Mouse (Mus musculus) intestine, postnatal 0 days (tissue): ENCODE results near the gene Cog4. TPM values are rescaled to one million over a fixed set of nuclear protein-coding genes. Genes with fewer than 3 reads are reported as not detected.

Experiments
- ATAC-seq: fragments of 200-750 bp; cut with Nextera tagmentation; 2 replicates; pipeline ENCODE4 v1.8.0; 2017; ENCODE audit warnings: mild to moderate bottlenecking, moderate TSS enrichment, moderate library complexity
- H3K27ac ChIP-seq: fragments of 300-500 bp; sonication (generic); 2 replicates; pipeline ENCODE4 v1.5.1; 2014; ENCODE audit warnings: mild to moderate bottlenecking, low read depth, low read length, moderate library complexity
- H3K27me3 ChIP-seq: fragments of 300-500 bp; sonication (generic); replicated peaks from 2 replicates; pipeline ENCODE4 v1.6.1; 2014; ENCODE audit warnings: low read length, mixed read lengths; ENCODE audit not compliant: control insufficient read depth, insufficient read depth
- H3K36me3 ChIP-seq: fragments of 300-500 bp; sonication (generic); 2 replicates; pipeline ENCODE4 v1.6.1; 2014; ENCODE audit warnings: mild to moderate bottlenecking, moderate library complexity; ENCODE audit not compliant: control insufficient read depth, insufficient read depth
- H3K4me1 ChIP-seq: fragments of 300-500 bp; sonication (generic); replicated peaks from 2 replicates; pipeline ENCODE4 v1.6.1; 2014; ENCODE audit warnings: antibody characterized with exemption, low read length, mixed read lengths; ENCODE audit not compliant: control insufficient read depth, insufficient read depth
- H3K4me2 ChIP-seq: fragments of 300-500 bp; sonication (generic); replicated peaks from 2 replicates; pipeline ENCODE4 v1.6.1; 2014; ENCODE audit warnings: low read depth, mild to moderate bottlenecking, moderate library complexity
- H3K4me3 ChIP-seq: fragments of 300-500 bp; sonication (generic); 2 replicates; pipeline ENCODE4 v1.5.1; 2014; ENCODE audit warnings: low read depth, low read length
- H3K9ac ChIP-seq: fragments of 300-500 bp; sonication (generic); 2 replicates; pipeline ENCODE4 v1.6.1; 2014; ENCODE audit warnings: mild to moderate bottlenecking, low read depth, low read length
- H3K9me3 ChIP-seq: fragments of 300-500 bp; sonication (generic); 2 replicates; pipeline ENCODE4 v1.6.1; 2016; ENCODE audit warnings: mixed run types; ENCODE audit not compliant: control insufficient read depth
- CTCF ChIP-seq: sonication (generic); IDR thresholded peaks from 2 replicates; pipeline ENCODE4 v1.5.1; 2016; ENCODE audit warnings: low read depth, mild to moderate bottlenecking, control low read depth, antibody characterized with exemption, moderate library complexity
- WGBS: fragments of 180-500 bp; shearing (Covaris S2); extraction: QIAGEN DNeasy Blood & Tissue Kit; methylation state at CpG from one replicate; pipeline ENCODE4 v1.1.7; 2014; 5-methylcytosine and 5-hydroxymethylcytosine counted together
- polyA plus RNA-seq: library from polyadenylated mRNA; unstranded; fragments of >200 nt; fragmentation: Nextera tagmentation; extraction: Ambion mirVana; gene quantifications from 2 replicates; pipeline ENCODE4 v1.2.1, GENCODE M21; 2015

Gene Cog4
- polyA plus RNA-seq = 40.2 and 46.1 TPM in 2 replicates

DNA sequence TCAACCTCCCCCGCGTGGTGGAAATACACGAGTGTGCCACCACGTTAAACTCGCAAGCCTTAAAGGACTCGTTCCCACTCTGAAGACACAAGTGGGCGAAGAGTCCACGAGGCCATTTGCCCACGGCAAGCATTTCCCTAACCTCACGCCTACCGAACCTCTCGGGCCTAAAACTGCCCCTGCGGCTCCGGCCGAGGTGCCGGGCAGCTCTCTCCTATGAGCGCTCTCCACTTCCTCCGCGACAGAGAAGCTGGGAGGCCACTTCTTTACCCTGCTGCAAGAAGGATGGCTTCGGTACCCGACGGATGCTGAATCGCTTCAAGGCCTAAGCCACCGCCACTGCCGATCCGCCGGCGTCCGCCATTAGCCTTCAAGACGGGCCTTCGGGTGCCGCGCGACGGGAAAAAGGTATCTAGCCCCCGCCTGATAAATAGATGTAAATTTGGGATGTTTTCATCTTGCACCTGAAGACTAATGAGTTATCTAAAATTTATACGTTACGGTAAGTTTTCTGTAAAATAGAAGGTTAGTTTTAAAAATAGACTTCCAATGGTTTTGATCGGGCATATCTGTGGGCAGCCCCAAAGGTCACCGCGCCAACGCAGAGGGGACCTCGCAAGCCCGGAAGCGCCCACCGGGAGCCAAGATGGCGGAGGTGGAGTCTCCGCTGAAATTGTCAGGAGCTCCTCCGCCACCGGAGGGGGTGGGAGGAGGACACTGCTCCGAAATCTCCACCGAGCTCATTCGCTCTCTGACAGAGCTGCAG is at the start of gene Cog4, which contains the start of gene Sf3b3:
Gene Cog4 (plus strand): TSS at position 196 of the 766 bp plus-strand sequence.
Gene Sf3b3 (minus strand): TSS at position 383 of the 766 bp plus-strand sequence.
- Histone ChIP-seq H3K9me3 (no peaks in the 10 kb centered on the region), H3K27ac (peak within 1 kb of the TSS; percentile 81), H3K4me2 (peak within 1 kb of the TSS; percentile 79), H3K4me3 (peak within 1 kb of the TSS; percentile 87), H3K4me1 (no peaks in the 10 kb centered on the region), H3K9ac (peak within 1 kb of the TSS; percentile 88), H3K36me3 (peaks cover 49% of the 10 kb centered on the region), H3K27me3 (no peaks in the 10 kb centered on the region)
- peak; percentile 9 for TF ChIP-seq CTCF
- ATAC-seq = peak; percentile 90
- WGBS = under 1% methylated on average over 53 of the region's 53 CpGs

DNA sequence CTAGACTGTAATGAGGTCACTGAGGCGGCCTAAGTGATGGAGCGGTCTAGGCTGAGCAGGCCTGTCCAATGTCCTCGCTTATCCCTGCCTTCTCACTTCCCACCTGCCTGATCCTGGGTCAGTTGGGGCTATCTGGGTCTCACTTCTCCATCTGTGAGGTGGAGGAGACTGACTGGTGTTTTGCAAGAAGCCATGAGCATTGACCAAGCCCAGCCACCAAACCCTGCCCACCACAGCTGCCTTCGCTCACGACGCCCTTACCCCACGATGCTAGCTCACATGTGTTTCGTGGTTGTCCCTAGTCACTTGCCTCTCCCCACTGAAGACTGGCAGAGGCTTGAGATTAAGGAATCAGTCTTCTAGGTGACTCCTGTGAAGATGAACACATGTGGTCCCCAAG is 49.3 kb upstream of the Cog4 start:
- Histone ChIP-seq H3K4me2 (no peak overlapping the region), H3K4me3 (no peak overlapping the region), H3K4me1 (0 out of 2 replicates have a peak, but pooled peaks cover 3% of the 10 kb centered on the region), H3K9me3 (no peaks in the 10 kb centered on the region), H3K36me3 (no peaks in the 10 kb centered on the region), H3K27ac (no peak overlapping the region), H3K27me3 (no peaks in the 10 kb centered on the region), H3K9ac (no peak overlapping the region)
- ATAC-seq = no peak
- 97% methylated on average over 8 of the region's 8 CpGs for WGBS
- no peak for TF ChIP-seq CTCF

DNA sequence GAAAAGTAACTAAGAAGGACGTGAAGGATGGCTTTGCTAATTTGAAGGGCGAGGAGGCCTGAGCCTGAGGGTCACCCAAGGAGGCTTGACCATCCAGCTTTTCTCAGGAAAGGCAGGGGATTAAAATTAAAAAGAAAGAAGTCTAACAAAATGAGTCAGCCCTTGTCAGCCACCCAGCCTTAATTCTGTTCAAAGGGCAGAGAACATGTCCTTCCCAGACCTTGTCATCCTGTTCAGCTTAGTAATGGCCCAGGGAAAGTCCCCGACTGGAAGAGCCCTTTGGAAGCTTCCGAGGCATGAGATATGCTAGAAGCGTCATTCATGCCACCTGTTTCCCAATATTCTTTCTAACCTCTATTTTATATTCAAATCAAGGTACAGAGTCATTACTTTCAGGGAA is 43.4 kb upstream of the Cog4 start:
- Histone ChIP-seq H3K4me1 (no peaks in the 10 kb centered on the region), H3K36me3 (no peaks in the 10 kb centered on the region), H3K9me3 (no peaks in the 10 kb centered on the region), H3K4me3 (no peak overlapping the region), H3K27ac (no peak overlapping the region), H3K27me3 (no peaks in the 10 kb centered on the region), H3K9ac (no peak overlapping the region), H3K4me2 (no peak overlapping the region)
- ATAC-seq = peak; percentile 58; the same call in 1 of the 2 replicates
- TF ChIP-seq CTCF = no peak
- 63% methylated on average over 5 of the region's 5 CpGs for WGBS

DNA sequence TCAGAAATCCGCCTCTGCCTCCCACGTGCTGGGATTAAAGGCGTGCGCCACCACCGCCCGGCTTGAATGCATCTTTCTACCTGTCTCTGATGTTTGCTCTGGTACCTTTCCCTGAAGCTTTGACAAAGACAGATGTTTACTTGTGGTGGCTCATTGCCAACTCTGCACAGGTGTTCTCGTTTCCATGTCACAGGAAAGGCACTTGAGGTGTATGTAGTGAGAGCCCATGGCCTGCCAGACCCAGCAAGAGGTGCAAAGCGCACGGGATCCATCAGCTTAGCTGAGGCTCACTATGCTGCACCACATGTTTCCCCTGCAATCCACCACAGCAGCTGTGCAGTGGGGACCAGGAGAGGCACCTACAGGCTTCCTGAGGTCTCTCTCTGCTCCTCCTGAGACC is 42.5 kb upstream of the Cog4 start:
- Histone ChIP-seq H3K9ac (no peak overlapping the region), H3K4me3 (no peak overlapping the region), H3K27me3 (no peaks in the 10 kb centered on the region), H3K9me3 (no peaks in the 10 kb centered on the region), H3K36me3 (0 out of 2 replicates have a peak, but pooled peaks cover under 1% of the 10 kb centered on the region), H3K4me1 (no peaks in the 10 kb centered on the region), H3K4me2 (no peak overlapping the region), H3K27ac (no peak overlapping the region)
- TF ChIP-seq CTCF = no peak
- WGBS = 76% methylated on average over 9 of the region's 9 CpGs
- ATAC-seq = no peak

DNA sequence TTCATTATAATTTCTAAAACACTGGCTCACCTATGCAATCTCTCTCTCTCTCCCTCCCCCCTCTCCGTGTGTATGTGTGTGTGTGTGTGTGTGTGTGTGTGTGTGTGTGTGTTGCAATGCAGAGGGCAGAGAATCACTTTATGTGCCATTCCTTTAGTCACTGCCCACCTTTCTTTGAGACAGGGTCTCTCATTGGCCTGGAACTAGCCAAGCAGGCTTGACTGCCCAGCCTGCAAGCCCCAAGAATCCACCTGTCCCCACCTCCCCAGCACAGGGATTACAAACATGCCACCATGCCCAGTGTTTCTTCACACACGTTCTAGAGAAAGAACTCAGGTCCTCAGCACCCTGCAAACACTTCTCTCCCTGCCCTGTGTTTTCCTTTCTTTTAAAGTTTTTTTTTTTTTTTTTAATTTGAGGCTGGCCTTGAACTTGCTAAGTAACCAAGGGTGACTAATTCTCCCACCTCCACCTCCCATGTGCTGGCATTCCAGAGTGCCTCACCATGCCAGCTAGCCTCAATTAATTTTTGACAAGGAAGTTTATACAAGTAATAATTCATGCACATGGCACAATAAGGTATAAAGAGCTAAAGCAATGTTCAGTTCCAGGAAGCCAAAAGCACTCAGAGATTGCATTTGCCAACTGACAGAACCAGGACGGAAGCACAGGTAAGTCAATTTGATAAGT is 41.4 kb upstream of the Cog4 start:
- H3K4me1 ChIP-seq = no peaks in the 10 kb centered on the region
- H3K4me3 ChIP-seq = peak overlapping the region; percentile 19; the same call in 1 of the 2 replicates
- no peak overlapping the region for H3K27ac ChIP-seq
- WGBS = 36% methylated on average over 3 of the region's 3 CpGs
- peaks cover 9% of the 10 kb centered on the region for H3K36me3 ChIP-seq
- H3K9me3 ChIP-seq = no peaks in the 10 kb centered on the region
- no peak overlapping the region for H3K9ac ChIP-seq
- TF ChIP-seq CTCF = no peak
- no peak; the same call in 1 of the 2 replicates for ATAC-seq
- H3K27me3 ChIP-seq = no peaks in the 10 kb centered on the region
- peak overlapping the region; percentile 54 for H3K4me2 ChIP-seq

DNA sequence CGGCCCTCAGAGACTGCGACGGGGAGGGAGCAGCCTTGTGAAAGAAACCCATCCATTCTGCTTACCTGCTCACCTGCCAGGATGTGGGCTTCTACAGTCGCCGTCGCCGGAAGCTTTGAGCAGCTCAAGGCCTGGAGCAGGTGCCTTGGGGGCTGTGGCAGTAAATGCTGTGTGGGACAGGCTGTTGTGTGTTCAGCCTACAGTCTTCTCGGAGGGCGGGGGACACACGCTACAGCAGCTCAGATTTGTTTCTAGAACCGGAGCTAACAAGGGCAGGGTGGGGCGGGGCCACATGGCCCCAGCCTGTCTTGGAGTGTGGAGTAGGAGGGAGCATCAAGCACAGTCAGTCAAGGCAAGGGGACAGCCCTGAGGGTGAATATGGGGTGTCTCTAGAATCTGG is 40.7 kb upstream of the Cog4 start, which contains the start of gene Il34:
Gene Il34 (minus strand): TSS at position 256 of the 400 bp plus-strand sequence.
- Histone ChIP-seq H3K36me3 (peaks cover 16% of the 10 kb centered on the region), H3K9me3 (no peaks in the 10 kb centered on the region), H3K4me3 (peak within 1 kb of the TSS; percentile 19; the same call in 1 of the 2 replicates), H3K27me3 (no peaks in the 10 kb centered on the region), H3K4me2 (peak within 1 kb of the TSS; percentile 54), H3K9ac (no peak within 1 kb of the TSS), H3K27ac (no peak within 1 kb of the TSS), H3K4me1 (no peaks in the 10 kb centered on the region)
- peak; percentile 54 for ATAC-seq
- TF ChIP-seq CTCF = no peak
- WGBS = 16% methylated on average over 12 of the region's 12 CpGs
